Mouse (Mus musculus) kidney, postnatal 36 days (tissue): ENCODE measurements at regions not wholly inside any gene's neighbourhood (a gene's known extent, or its start where the extent isn't known, plus 50 kb on each side); places are given as distances from the start of the nearest gene placed in this dataset.

ENCODE experiments used
- DNase-seq, 2 experiments: peaks; one replicate each; pipeline ENCODE4 v3.0.0; 2021 to 2022; ENCODE audit warnings: mixed read lengths in 2 of 2

DNA sequence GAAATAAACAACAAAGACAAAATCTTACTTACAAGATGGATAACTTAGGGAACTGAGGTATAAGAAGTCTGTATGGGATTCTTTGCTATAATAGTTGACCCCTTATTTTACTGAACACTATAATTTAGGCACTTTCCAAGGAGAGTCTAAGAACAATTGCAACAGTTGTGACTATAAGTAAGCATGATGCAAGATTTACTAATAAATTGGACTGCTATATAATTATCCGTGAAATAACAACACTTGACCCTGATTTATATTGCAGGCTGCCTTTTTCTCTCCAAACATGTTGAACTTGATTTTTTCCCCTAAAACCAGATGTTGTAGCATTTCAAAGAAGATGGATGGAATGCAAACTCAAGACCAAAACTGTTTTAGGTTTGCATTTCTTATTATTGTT lies 237.2 kb upstream of the Mef2c start:
- no peak for DNase-seq

DNA sequence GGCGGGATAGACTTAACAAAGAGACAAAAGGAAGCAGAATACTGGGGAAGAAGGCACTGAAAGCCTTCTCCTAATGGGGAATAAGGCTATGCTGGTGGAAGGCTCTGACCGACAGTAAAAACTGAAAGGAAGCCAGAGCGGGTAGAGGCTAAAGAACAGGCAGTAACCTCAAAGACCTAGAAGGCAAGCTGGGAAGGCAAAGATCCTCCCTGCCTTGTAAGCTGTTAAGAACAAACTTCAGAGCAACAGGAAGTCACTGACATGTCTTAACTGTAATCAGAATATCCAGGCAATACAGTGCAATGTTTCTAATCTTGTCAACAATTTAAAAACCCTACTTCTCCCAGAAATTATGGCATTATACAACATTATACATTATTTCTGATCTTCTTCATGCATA lies 235.2 kb upstream of the Mef2c start:
- DNase-seq, result no peak

DNA sequence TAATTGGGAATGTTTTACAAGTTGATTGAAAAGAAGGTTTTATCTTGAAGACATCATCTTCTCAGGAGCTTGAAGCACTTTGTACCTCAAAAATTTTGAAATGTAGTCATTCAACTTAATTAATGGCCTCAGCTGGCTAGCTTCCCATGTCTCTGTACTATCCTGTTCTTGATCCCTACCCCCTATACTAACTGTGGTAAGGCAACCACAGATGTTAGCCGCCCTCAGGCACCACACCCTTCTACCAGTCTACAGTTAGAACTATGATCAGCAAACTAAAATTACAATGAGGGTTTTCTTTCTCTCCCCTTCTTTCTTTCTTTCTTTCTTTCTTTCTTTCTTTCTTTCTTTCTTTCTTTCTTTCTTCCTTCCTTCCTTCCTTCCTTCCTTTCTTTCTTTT lies 225.1 kb upstream of the Mef2c start:
- no peak for DNase-seq

DNA sequence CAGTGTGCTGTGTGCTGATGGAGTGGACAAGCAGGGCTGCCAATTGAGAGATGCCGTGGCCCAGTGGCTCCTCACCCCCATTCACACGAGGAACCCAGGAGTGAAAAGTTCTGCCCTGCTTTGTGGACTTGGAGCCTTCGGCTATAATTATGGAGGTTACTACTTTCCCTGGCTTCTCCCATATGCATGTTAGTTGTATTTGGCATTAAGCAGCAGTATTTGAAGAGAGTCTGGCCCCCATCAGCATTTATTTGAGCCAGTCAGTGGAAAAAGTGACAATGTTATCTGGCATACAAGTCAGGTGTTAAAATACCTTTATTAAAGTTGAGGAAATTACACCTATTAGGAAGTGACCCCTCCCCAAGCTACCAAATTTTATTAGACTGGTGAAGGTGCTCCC lies 196.1 kb upstream of the Mef2c start:
- DNase-seq, result no peak

DNA sequence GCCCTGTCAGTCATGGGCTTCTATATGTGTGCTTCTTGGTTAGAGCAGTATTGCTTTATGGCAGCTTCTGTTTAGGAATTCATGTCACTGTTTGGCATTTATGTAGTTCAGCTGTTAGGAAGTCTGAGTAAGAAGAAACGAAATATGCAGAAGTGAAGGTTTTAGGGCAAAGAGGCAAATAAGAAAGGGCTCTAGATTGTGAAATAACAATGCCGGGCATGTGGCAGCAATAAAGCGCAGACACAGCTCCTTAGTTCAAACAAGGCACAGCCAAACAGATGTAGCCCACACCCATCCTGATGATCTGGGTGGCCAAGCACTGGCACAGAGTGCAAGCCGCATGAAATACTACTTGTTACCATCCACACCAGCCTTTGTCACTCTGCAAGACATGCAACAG lies 175.3 kb upstream of the Mef2c start:
- DNase-seq, result no peak

DNA sequence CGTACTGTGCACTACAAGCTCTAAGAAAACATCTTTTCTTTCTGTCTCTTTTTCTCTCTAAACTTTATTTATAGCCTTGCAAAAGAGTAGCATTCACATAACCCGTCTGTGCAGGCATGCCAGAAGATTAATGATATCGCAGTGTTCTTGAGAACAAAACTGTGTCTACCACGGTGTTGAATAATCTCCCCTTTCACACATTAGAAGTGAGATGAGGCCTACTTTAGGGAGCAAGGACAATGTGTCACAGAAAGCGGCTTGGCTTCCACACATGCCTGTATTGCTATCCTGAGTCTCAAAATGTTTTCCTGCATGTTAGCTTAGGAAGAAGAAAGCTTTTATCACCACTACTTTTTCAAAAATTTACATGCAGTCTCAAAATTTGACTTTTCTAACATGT lies 170.1 kb upstream of the Mef2c start:
- DNase-seq, result no peak

DNA sequence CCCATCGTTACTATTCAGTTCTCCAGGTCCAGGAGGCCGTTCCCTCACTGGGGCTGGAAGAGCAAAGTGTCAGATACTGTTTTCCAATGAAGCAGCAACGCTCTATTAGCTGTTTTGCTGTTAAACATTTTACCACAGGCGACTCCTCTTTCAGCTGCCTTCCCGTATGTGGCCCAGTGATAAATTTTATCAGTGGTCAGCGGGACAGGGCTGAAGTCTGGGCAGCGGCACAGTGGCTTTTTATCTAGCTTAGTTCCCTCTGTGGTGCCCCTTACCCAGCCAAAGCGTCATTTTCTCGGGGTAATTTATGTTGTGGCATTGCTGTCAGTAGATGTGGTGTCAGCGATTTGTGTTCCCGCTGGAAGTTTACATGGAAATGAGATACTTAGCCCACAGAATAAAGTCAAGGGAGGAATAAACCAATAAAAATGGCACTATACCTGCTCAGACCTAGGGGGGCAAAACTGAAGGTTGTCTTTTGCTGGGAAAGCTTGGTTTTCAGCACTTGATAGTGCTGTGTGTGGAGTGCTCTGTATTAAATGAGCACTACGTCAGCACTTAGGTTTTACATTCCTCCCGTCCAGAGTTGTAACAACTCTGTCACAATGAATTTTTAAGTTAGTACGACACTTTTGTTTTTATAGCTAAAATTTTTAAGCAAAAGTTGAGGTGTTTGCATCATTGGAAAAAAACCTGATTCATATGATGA lies 159.1 kb upstream of the Mef2c start:
- no peak for DNase-seq

DNA sequence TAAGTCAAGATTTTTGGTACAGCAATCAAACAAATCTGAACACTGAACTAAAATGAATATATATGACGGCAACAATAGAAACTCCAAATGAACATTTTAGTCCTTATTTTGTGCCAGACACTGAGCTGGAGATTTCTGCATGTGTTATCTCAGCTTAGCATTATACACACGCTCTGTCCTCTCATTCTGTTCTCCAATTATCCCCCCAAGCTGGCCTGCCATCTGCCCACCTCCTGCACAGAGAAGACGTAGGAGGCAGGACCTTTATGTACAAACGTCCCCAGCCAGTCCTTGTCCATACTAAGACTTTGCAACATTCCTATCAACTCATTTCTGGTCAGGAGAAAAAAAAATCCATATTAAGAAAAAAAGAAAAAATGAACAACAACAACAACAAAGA lies 148.5 kb upstream of the Mef2c start:
- DNase-seq, result no peak

DNA sequence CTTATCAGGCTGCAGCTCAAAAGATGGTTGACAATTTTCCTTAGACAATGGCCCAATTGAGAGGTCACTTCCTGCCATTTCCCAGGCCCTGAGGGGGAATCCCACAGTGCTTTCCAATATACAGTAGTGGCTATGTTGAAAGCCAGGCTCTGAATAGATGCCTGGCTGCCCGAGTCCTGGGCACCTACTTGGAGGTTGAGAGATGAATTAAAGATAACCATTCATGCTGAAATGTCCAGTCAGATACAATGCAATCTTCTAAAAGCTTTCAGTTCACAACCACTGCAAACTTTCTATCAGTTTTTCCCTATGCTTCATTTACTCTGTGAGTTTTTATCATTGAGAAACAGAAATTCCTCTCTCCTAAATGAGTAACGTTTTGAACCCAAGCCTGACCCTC lies 143.3 kb upstream of the Mef2c start:
- no peak for DNase-seq

DNA sequence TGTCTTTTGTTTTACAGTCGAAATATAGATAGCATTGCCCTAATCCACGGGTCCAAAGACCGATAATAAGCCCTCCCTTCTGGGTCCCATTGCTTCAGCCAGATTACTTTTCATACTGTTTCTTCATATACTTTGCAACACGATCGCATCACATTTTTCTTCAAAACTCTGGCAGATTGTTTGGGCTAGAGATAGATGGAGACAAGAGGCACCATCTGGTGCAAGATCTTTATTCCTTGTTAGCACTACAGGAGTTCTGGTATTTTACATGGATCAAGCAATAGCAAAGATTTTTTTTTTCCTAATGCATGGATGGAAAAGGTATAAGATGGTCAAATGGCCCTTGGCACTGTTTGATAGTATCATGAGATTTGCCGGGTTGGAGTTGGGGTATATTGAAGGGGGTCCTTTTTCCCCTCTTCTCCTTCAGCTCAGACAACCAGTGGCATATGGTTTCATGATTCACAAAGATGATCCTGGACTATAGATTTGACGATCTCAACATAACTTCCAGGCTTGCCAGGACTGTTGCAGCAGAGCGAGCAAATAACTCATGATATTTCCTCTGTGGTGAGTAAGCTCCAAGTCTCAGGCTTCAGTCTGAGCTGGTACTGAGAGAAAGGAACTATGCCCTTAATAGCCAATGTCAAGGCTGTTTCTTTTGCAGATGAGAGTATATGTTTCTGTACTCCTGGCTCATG lies 127.6 kb upstream of the Mef2c start:
- DNase-seq, result no peak

DNA sequence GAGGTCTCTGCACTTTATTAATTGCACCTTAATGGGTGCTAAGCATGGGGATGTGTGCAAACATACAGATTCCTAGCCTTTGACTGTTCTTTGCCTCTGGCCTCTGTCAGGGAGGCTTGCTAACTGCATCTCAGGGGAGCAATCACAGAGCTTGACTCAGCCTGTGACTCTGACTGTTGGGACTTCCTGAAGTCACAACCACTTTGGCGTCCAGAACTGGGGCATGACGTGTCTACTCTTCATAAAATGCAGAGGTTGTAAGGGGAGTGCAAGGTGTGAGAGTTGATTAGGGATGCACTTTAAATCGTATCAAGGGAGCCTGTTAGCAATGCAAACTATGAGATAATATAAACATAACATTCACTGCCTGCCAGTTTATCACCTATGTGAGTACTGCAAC lies 125.2 kb upstream of the Mef2c start:
- no peak for DNase-seq

DNA sequence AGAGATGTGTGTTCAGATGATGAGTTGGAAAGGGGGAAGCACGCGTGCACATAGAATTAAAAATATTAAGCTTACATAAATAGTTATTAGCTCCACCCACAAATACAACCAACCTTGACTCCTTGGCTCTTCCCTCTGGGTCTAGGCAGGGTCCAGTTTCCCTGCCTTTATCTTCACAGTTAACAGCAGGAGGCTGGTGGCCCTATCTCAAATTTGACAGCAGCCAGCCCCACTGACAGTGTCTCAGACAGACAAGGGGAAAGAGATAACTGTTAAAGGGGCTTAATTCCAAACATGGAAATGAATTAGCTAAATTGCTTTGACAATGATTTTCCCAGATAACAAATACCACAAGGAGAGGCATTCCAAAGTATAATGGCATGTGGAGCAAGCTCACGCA lies 121.2 kb upstream of the Mef2c start:
- no peak for DNase-seq

DNA sequence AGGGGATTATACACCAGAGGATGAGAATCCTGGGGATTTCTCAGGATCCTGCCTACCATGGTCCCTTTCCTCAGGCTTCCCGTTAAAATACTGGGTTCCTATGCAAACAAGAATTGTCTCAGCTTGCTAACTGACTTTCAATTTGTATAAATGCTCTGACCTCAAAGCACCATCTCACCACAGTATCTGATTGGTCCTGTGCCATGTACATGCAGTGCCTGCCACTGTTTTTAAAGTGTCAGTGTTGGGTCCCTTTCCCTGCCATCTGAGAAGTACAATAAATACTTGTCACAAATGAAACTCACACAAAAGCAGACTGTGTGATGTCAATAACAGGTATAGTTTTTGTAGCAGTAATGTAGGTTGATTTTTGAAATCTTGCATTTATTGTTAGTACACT lies 109.1 kb upstream of the Mef2c start:
- no peak for DNase-seq

DNA sequence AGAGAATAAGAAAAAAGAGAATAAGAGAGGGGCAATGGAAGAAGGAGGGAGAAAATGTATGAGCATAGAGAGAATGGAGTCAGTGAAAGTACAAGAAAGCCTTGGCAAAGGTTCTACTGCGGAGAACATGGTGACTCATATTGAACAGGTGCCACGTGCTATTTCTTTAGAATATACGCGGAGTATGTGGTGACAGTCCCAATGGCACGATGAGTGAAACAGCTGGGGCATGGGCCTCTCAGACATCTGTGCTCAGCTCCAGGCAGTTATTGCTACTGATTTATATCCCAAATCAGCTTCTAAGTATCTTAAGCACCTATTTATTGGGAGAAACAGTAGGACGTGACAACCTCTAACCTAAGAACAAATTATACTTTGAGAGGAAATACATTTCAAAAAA lies 104.5 kb upstream of the Mef2c start:
- no peak for DNase-seq

DNA sequence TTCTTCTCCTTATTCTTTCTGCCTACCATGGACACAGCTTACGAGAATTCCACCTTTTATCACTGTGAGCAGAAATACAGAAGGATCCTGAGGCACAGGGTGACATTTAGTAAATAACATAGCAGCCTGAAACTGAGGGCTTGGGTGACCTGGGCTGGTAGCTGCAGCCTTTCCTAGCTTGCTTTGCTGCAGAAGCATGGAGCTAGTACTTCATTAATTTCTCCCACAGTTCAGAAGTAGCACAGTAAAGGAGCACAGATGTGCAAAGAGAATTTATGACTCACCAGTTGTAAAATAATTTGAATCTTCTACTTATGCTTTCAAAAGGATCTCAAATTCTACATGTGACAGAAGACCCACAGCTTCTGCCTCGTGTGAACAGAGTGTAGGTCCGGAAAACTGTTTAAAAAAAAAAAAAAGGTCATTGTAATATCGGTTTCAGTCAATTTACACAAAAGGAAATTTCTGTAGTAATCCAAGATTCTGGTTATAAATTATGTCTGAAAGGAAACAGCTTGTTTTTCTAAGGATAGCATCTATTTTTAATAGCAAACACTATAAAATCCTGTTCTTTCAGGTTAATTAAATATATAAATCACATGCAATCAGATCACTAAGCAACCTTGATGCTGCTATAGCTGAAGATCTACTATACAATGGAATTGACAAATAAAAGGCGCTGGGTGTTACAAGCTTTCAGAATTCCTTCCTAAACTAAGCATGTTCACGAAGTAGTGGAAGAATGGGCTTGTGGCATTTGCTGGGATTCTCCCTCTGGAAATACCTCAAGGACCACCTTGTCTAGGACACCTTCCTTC lies 64.0 kb upstream of the Mef2c start:
- no peak for DNase-seq

DNA sequence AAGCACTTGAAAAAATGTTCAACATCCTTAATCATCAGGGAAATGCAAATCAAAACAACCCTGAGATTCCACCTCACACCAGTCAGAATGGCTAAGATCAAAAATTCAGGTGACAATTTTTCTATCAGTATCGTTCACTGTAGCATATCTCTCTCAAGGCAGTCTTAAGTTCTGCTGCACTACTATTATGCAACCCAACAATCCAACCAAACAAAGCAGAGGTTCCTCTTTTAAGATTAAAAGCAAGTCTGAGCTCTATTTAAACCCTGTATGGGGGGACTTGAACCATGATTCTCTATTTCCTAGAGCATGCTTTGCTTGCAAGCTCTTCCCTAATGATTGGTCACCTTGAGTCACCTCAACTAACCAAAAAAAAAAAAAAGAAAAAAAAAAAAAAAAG lies 59.6 kb upstream of the Mef2c start:
- no peak for DNase-seq

DNA sequence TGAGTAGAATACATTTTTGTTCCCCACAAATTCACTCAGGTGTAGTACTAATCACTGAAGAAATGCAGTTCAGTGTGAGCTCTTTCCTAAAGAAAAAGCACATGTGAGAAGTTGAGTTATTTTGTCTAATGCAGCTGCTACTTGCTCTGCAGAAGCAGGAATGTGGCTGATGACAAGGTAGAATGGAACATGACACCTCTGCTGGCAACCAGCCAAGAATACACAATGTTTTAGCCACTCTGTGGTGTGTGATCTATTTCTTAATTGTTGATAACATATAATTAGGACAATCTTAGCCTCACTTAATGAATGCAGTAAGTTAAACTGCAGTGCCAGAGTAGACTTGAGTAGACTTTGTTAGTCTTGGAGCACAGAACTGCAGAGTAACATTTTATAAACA lies 53.0 kb upstream of the Mef2c start:
- no peak for DNase-seq

DNA sequence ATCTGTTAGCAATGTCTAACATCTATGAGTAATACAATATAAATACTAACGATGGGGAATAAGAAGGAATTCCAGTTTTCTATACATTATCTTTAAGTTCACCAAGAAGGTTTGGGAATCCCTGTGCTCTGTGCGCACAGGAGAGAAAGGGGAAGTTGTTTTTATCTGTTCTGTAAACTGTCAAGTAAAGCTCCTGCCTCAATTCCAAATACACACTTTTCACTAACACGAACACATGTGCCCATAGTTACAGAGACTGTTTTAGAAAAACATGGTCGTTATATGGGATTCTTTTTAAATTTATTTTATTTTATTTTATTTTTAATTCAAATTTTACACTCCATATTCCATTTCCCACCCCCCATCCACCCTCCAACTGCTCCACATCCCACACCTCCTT lies 50.8 kb upstream of the Mef2c start:
- no peak for DNase-seq
